Mouse (Mus musculus): ENCODE measurements around the gene Ptch2.

- no peak for TF ChIP-seq GATA1 (IDR thresholded peaks at IDR 0.05; ENCODE audit: borderline replicate concordance, low read length)
- TF ChIP-seq CTCF (IDR thresholded peaks at IDR 0.05; ENCODE audit: low read depth, low read length): no peak
Measured at GRCm38 (mm10) chr4:117120445-117121414, 24.9 kb downstream of the Ptch2 start.

Data from G1E (cell line).